Mouse (Mus musculus): ENCODE results near the gene Tas1r2.

Gene Tas1r2

GRCm38 (mm10) chr4:139710467-139711334, 57.4 kb downstream of the Tas1r2 start:
- DNase-seq: no peak

- DNase-seq: no peak
Observed at GRCm38 (mm10) chr4:139715241-139715932, 62.0 kb downstream of the Tas1r2 start.

DNA sequence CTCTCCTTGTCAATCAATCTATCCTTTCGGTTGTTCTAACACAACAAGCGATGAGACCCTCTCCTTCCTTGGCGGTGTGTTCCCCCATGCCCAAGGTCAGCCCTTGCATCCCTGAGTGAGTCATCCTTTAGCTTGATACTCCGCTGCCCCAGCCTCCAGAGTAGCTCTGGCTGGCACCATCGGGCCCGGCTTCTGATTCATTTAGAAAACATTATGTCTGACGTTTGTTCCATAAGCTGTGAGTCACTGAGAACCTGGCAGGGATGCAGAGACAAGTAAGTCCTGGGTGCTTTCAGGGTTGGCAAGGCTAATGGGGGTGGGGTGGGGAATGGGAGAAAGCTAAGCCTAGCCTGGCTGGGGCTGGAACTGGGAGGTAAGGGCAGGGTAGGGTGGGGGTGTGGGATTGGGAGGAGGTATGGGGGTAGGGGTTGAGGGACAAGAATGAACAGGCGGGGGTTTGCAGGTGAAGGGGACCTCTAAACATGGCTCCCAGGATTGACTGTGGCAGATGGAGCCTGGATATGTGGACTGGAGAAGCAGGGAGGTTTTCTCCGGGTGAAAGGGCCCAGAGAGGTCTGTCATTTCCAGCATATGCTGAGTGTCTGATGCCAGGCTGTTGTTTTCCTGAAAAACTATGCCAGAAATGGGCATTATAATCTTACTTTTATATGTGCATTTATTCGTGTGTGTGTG, 63.3 kb downstream of the Tas1r2 start:
- DNase-seq: no peak

- DNase-seq: no peak
Observed at GRCm38 (mm10) chr4:139718978-139719377, 65.6 kb downstream of the Tas1r2 start.

Data from spleen, adult 18-20 months (tissue).